Mouse (Mus musculus): ENCODE results near the gene Adgrf3.

GRCm38 (mm10) chr5:30155395-30155792, 50.1 kb downstream of the Adgrf3 start:
- no peak for TF ChIP-seq CTCF (IDR thresholded peaks at IDR 0.05; ENCODE audit: low read depth, low read length)
- no peak for TF ChIP-seq POLR2A (IDR thresholded peaks at IDR 0.05; ENCODE audit: borderline replicate concordance, low read depth, low read length)

Data from bone marrow macrophage, adult 2 months (primary cell).